Mouse (Mus musculus) midbrain, embryonic 15.5 days (tissue): Measurements from ENCODE around the gene Cnr2. TPM values are rescaled to one million over a fixed set of nuclear protein-coding genes. Genes with fewer than 3 reads are reported as not detected.

Experiments
- ATAC-seq: fragments of 200-750 bp; cut with Nextera tagmentation; replicated peaks from 2 replicates; pipeline ENCODE4 v1.8.0; 2017; ENCODE audit warnings: moderate TSS enrichment
- H3K27ac ChIP-seq: fragments of 300-500 bp; sonication (generic); 2 replicates; pipeline ENCODE4 v1.5.1; 2015; ENCODE audit warnings: mild to moderate bottlenecking, inconsistent platforms
- H3K27me3 ChIP-seq: fragments of 300-500 bp; sonication (generic); replicated peaks from 2 replicates; pipeline ENCODE4 v1.6.1; 2015; ENCODE audit warnings: inconsistent platforms
- H3K36me3 ChIP-seq: fragments of 300-500 bp; sonication (generic); replicated peaks from 2 replicates; pipeline ENCODE4 v1.6.1; 2015; ENCODE audit warnings: inconsistent platforms
- H3K4me1 ChIP-seq: fragments of 300-500 bp; sonication (generic); 2 replicates; pipeline ENCODE4 v1.6.1; 2015; ENCODE audit warnings: inconsistent platforms
- H3K4me2 ChIP-seq: fragments of 300-500 bp; sonication (generic); 2 replicates; pipeline ENCODE4 v1.6.1; 2015; ENCODE audit warnings: inconsistent platforms, mild to moderate bottlenecking, moderate library complexity
- H3K4me3 ChIP-seq: fragments of 300-500 bp; sonication (generic); 2 replicates; pipeline ENCODE4 v1.5.1; 2015; ENCODE audit warnings: mild to moderate bottlenecking, inconsistent platforms
- H3K9ac ChIP-seq: fragments of 300-500 bp; sonication (generic); 2 replicates; pipeline ENCODE4 v1.6.1; 2015; ENCODE audit warnings: mild to moderate bottlenecking, inconsistent platforms
- H3K9me3 ChIP-seq: fragments of 300-500 bp; sonication (generic); 2 replicates; pipeline ENCODE4 v1.6.1; 2016; ENCODE audit warnings: inconsistent platforms
- WGBS: fragments of 180-500 bp; shearing (Covaris S2); methylation state at CpG from one replicate; pipeline ENCODE4 v1.1.7; 2015; ENCODE audit warnings: mixed read lengths; 5-methylcytosine and 5-hydroxymethylcytosine counted together
- polyA plus RNA-seq: library from polyadenylated mRNA; unstranded; fragments of >200 nt; fragmentation: Nextera tagmentation; extraction: Ambion mirVana; gene quantifications from 2 replicates; pipeline ENCODE4 v1.2.1, GENCODE M21; 2015

Cnr2 gene
- polyA plus RNA-seq, 1 experiment from 2014 or later, result not detected

GRCm38 (mm10) chr4:135963457-135964193 is 68.4 kb downstream of the Cnr2 start, which contains the start of gene Gale:
Gene Gale (plus strand): TSS chr4:135963727.
- Histone ChIP-seq H3K36me3 (peaks cover 28% of the 10 kb centered on the region), H3K27ac (peak within 1 kb of the TSS; percentile 89), H3K4me2 (peak within 1 kb of the TSS; percentile 95), H3K4me1 (peaks cover 20% of the 10 kb centered on the region), H3K4me3 (peak within 1 kb of the TSS; percentile 84), H3K27me3 (no peaks in the 10 kb centered on the region), H3K9me3 (no peaks in the 10 kb centered on the region), H3K9ac (peak within 1 kb of the TSS; percentile 87)
- WGBS, result under 1% methylated on average over 56 of the region's 56 CpGs
- ATAC-seq, result peak; percentile 94

GRCm38 (mm10) chr4:135964426-135964825 is 69.2 kb downstream of the Cnr2 start:
- H3K4me3 ChIP-seq, result peak overlapping the region; percentile 84
- H3K27me3 ChIP-seq, result no peaks in the 10 kb centered on the region
- peaks cover 36% of the 10 kb centered on the region for H3K36me3 ChIP-seq
- ATAC-seq, result 0 out of 2 replicates have a peak, but pooled peaks have one; percentile 3
- no peaks in the 10 kb centered on the region for H3K9me3 ChIP-seq
- peak overlapping the region; percentile 87 for H3K9ac ChIP-seq
- H3K4me2 ChIP-seq, result peak overlapping the region; percentile 95
- WGBS, result 3% methylated on average over 12 of the region's 12 CpGs
- peaks cover 20% of the 10 kb centered on the region for H3K4me1 ChIP-seq
- H3K27ac ChIP-seq, result peak overlapping the region; percentile 89

GRCm38 (mm10) chr4:135965113-135965512 is 69.9 kb downstream of the Cnr2 start:
- Histone ChIP-seq H3K36me3 (peaks cover 41% of the 10 kb centered on the region), H3K27me3 (no peaks in the 10 kb centered on the region), H3K4me2 (peak overlapping the region; percentile 95; the same call in 1 of the 2 replicates), H3K9ac (no peak overlapping the region), H3K9me3 (no peaks in the 10 kb centered on the region), H3K4me1 (peaks cover 20% of the 10 kb centered on the region), H3K4me3 (0 out of 2 replicates have a peak overlapping the region, but pooled peaks have one; percentile 4), H3K27ac (no peak overlapping the region)
- WGBS, result 83% methylated on average over 9 of the region's 9 CpGs
- no peak for ATAC-seq

GRCm38 (mm10) chr4:135966283-135966682 is 71.1 kb downstream of the Cnr2 start:
- Histone ChIP-seq H3K9ac (no peak overlapping the region), H3K36me3 (peaks cover 43% of the 10 kb centered on the region)

GRCm38 (mm10) chr4:135967086-135967760 is 72.0 kb downstream of the Cnr2 start:
- peaks cover 35% of the 10 kb centered on the region for H3K4me1 ChIP-seq

More at GRCm38 (mm10) chr4:135966283-135966682, 71.1 kb downstream of the Cnr2 start:
- Histone ChIP-seq H3K4me1 (peaks cover 29% of the 10 kb centered on the region), H3K4me3 (no peak overlapping the region), H3K27me3 (no peaks in the 10 kb centered on the region), H3K27ac (no peak overlapping the region), H3K4me2 (no peak overlapping the region), H3K9me3 (no peaks in the 10 kb centered on the region)
- no peak for ATAC-seq
- WGBS, result 95% methylated on average over 16 of the region's 16 CpGs

GRCm38 (mm10) chr4:135968271-135968869 is 73.2 kb downstream of the Cnr2 start:
- ATAC-seq, result no peak
- Histone ChIP-seq H3K4me3 (no peak overlapping the region), H3K4me2 (no peak overlapping the region), H3K9me3 (no peaks in the 10 kb centered on the region), H3K9ac (no peak overlapping the region), H3K27ac (no peak overlapping the region), H3K36me3 (peaks cover 41% of the 10 kb centered on the region), H3K4me1 (peaks cover 32% of the 10 kb centered on the region), H3K27me3 (no peaks in the 10 kb centered on the region)
- 77% methylated on average over 19 of the region's 19 CpGs for WGBS

More at GRCm38 (mm10) chr4:135967086-135967760, 72.0 kb downstream of the Cnr2 start:
- H3K4me2 ChIP-seq, result no peak overlapping the region
- no peak overlapping the region for H3K4me3 ChIP-seq
- H3K36me3 ChIP-seq, result peaks cover 41% of the 10 kb centered on the region
- no peak overlapping the region for H3K9ac ChIP-seq
- 92% methylated on average over 18 of the region's 18 CpGs for WGBS
- H3K9me3 ChIP-seq, result no peaks in the 10 kb centered on the region
- H3K27ac ChIP-seq, result no peak overlapping the region
- no peak for ATAC-seq
- no peaks in the 10 kb centered on the region for H3K27me3 ChIP-seq

- Histone ChIP-seq H3K36me3 (peaks cover 41% of the 10 kb centered on the region), H3K9ac (no peak overlapping the region), H3K27ac (no peak overlapping the region), H3K27me3 (no peaks in the 10 kb centered on the region), H3K4me1 (peaks cover 29% of the 10 kb centered on the region), H3K4me2 (no peak overlapping the region), H3K9me3 (no peaks in the 10 kb centered on the region), H3K4me3 (no peak overlapping the region)
- no peak for ATAC-seq
- 94% methylated on average over 13 of the region's 13 CpGs for WGBS
These were observed 74.0 kb downstream of the Cnr2 start for GRCm38 (mm10) chr4:135969070-135969750.

Other genes with a start within 250 kb of the Cnr2 start
- 0.19 and 0.41 TPM in 2 replicates for gene Ifnlr1, start 209.1 kb upstream of the Cnr2 start, polyA plus RNA-seq
- not detected in 2 replicates for gene Il22ra1, start 167.2 kb upstream of the Cnr2 start, polyA plus RNA-seq
- gene Myom3, start 135.7 kb upstream of the Cnr2 start, polyA plus RNA-seq, result 0.27 and 0.70 TPM in 2 replicates
- gene Srsf10, start 39.6 kb upstream of the Cnr2 start, polyA plus RNA-seq, result 183 and 190 TPM in 2 replicates
- 92.1 and 96.0 TPM in 2 replicates for gene Pnrc2, start 21.5 kb upstream of the Cnr2 start, polyA plus RNA-seq
- 63.2 and 68.3 TPM in 2 replicates for gene Fuca1, start 25.3 kb downstream of the Cnr2 start, polyA plus RNA-seq
- gene Hmgcl, start 51.1 kb downstream of the Cnr2 start, polyA plus RNA-seq, result 57.0 and 63.4 TPM in 2 replicates
- 41.6 and 44.2 TPM in 2 replicates for gene Gale, start 68.3 kb downstream of the Cnr2 start, polyA plus RNA-seq
- 228 and 233 TPM in 2 replicates for gene Lypla2, start 77.2 kb downstream of the Cnr2 start, polyA plus RNA-seq
- gene Pithd1, start 91.9 kb downstream of the Cnr2 start, polyA plus RNA-seq, result 62.8 and 64.6 TPM in 2 replicates
- gene Eloa, start 126.4 kb downstream of the Cnr2 start, polyA plus RNA-seq, result 27.5 TPM in 2 replicates
- gene Rpl11, start 158.0 kb downstream of the Cnr2 start, polyA plus RNA-seq, result 262 and 276 TPM in 2 replicates
- 127 and 151 TPM in 2 replicates for gene Id3, start 248.1 kb downstream of the Cnr2 start, polyA plus RNA-seq